Mouse (Mus musculus) urinary bladder, adult 2 months (tissue): ENCODE measurements at regions not wholly inside any gene's neighbourhood (a gene's known extent, or its start where the extent isn't known, plus 50 kb on each side); places are given as distances from the start of the nearest gene placed in this dataset.
"Not testable (repeated sequence)": the region's sequence is repeated elsewhere in the genome, so short reads cannot be mapped to it uniquely, and the experiment has no call there.

ENCODE experiments used
- DNase-seq: peaks from one replicate; pipeline ENCODE4 v3.0.0; 2022; ENCODE audit warnings: low spot score

DNA sequence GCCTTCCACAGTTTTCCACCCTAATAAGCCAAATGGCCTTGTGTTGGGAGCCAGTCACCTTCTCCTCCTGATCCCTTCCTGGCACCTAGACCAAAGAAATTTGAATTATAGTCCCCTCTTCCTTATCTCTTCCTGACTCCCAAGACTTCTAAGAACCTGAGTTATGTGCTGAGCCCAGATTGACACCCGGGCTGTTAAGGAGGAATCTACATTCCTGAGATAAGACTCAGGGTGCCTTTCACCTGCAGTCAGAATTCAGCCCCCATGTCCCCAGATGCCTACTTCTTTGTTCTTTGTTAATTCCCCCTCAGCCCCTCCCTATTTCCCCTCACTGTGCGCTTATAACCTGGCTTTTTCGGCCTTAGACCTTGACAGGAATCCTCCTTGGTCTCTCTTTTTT lies 1531.6 kb upstream of the B3galt2 start:
- DNase-seq, result not testable (repeated sequence)

DNA sequence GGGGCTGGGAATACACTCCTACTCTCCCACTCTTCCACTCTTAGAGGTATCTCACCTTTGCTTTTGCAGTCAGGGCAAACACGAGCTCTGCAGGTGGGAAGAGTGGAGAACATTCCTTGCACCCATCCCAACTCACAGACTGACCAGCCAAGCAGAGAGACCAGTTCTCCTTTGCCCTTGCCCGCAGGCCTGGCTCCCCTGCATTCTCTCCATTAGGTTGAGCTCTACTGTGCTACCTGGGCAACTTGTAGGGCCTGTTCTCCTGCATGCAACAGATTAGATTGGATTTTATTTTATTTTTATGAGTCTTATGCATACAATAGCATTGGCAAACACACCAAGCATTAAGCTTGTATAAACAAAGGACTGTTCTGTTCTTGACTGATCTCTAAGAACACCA lies 1483.2 kb upstream of the B3galt2 start:
- DNase-seq, result peak; percentile 24

DNA sequence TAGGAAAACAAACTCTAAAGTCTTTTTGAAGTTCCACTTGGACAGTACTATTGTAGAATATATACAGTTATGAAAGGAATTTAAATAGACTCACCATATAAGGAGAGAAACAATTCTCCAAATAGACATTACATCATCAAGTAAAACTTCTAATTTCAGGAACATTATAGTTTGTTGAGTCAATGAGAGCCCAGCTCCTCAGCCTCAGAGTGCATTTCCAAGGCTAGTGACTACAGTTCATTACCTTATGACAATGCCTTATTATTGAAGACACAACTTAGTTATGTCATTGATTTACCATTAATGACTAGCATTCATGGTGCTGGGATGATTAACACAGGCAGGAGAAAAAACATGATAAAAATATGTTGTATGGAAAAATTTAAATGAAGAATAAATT lies 1481.0 kb upstream of the B3galt2 start:
- no peak for DNase-seq

DNA sequence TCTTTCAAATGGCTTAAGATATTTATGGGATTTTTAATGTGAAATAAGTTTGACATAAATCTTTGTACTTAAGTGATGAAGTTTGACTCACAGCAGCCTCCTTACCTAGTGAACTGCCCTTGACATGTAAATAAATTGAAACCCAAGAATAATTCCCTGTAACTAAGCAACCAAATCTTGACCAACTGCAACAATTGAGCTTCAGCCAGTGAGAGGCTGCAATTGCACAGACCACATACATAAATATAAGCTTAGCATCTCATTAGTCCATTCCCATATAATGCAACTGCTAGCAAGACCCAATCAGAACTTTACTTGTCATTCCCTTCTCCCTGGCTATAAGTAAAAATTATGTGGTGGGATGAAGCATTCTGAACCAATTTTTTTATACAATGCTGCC lies 1473.5 kb upstream of the B3galt2 start:
- no peak for DNase-seq

DNA sequence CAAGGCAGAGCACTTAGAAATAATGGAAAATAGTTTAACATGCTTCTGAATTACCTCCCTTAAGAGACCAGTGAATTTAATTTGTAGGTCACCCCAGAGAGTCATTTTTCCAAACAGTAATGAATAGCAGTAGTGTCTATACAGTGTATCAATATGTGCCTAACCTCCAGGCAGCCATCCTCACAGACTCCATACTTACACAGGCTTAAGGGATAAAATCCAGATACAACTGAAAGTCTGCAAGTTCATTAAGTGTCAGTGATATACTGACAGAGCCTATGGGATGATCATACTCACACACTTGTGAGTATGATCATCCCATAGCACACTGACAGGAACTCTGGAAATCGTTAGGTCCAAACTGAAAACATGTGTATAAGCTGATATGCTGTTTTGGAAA lies 1469.3 kb upstream of the B3galt2 start:
- DNase-seq, result no peak

DNA sequence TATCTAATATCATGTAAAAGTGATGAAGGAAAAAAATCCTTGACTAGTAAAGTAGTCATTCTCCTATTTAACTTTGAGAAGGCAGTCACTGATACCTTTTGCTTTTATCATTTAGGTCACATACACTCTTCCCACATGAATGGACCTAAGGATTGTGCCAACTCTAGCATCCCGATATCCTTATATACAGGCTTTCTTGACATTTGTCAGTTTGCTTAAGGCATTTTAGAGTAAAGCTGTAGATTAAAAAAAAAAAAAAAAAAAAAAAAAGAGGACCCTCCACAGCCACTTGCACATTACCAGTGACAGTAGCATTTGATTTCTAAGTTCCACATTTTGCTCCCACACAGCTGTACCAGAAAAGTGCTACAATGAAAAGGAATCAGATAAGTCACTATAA lies 1425.7 kb upstream of the B3galt2 start:
- DNase-seq, result no peak
